Mouse (Mus musculus) inflammation-experienced regulatory T-cells, adult 16 weeks (primary cell): ENCODE results near the gene Lrrc46. TPM values are rescaled to one million over a fixed set of nuclear protein-coding genes. Genes with fewer than 3 reads are reported as not detected.

ENCODE experiments used
- polyA plus RNA-seq: library from polyadenylated mRNA; unstranded; fragments of 100-300 nt; shearing (Covaris generic); gene quantifications from one replicate; pipeline ENCODE4 v1.2.1, GENCODE M21; 2017

Gene Lrrc46
- polyA plus RNA-seq = not detected

GRCm38 (mm10) chr11:97041022-97041899 is at the start of gene Lrrc46, which contains the start of gene Mrpl10:
TSS of gene Lrrc46 (minus strand) at chr11:97041407.
TSS of gene Mrpl10 (plus strand) at chr11:97041560.

GRCm38 (mm10) chr11:97050216-97050943 is 9.2 kb upstream of the Lrrc46 start, which contains the start of gene Osbpl7:
TSS of gene Osbpl7 (plus strand) at chr11:97050628.

GRCm38 (mm10) chr11:97029686-97030417 is 11.4 kb downstream of the Lrrc46 start, which contains the start of gene Scrn2:
TSS of gene Scrn2 (plus strand) at chr11:97029938.

GRCm38 (mm10) chr11:97013121-97013670 is 28.0 kb downstream of the Lrrc46 start, which contains the start of gene Sp6:
TSS of gene Sp6 (plus strand) at chr11:97013394.

Other genes with a start within 250 kb of the Lrrc46 start
- gene Nfe2l1, start 211.4 kb downstream of the Lrrc46 start, polyA plus RNA-seq = 69.5 TPM
- gene Copz2, start 191.5 kb downstream of the Lrrc46 start, polyA plus RNA-seq = not detected
- gene Cdk5rap3, start 124.9 kb downstream of the Lrrc46 start, polyA plus RNA-seq = 107 TPM
- gene Prr15l, start 113.3 kb downstream of the Lrrc46 start, polyA plus RNA-seq = 0.23 TPM
- 44.9 TPM for gene Pnpo, start 97.4 kb downstream of the Lrrc46 start, polyA plus RNA-seq
- 71.0 TPM for gene Sp2, start 58.4 kb downstream of the Lrrc46 start, polyA plus RNA-seq
- gene Sp6, start 28.0 kb downstream of the Lrrc46 start, polyA plus RNA-seq = 10.6 TPM
- 17.7 TPM for gene Scrn2, start 11.5 kb downstream of the Lrrc46 start, polyA plus RNA-seq
- gene Mrpl10, start 153 bp upstream of the Lrrc46 start, polyA plus RNA-seq = 82.0 TPM
- gene Osbpl7, start 9.2 kb upstream of the Lrrc46 start, polyA plus RNA-seq = 33.8 TPM
- 10.0 TPM for gene Tbx21, start 73.9 kb upstream of the Lrrc46 start, polyA plus RNA-seq
- gene Tbkbp1, start 110.1 kb upstream of the Lrrc46 start, polyA plus RNA-seq = not detected
- gene Kpnb1, start 146.5 kb upstream of the Lrrc46 start, polyA plus RNA-seq = 31.9 TPM
- 30.7 TPM for gene Npepps, start 239.2 kb upstream of the Lrrc46 start, polyA plus RNA-seq